Mouse (Mus musculus) forebrain, embryonic 10.5 days (tissue): ENCODE data around the gene Tpmt. TPM values are rescaled to one million over a fixed set of nuclear protein-coding genes. Genes with fewer than 3 reads are reported as not detected.
A peak's percentile ranks its signal among the peaks of the same experiment; 100 is the strongest.

ENCODE experiments used
- DNase-seq: peaks from one replicate; pipeline ENCODE4 v3.0.0-alpha.2; 2017; ENCODE audit warnings: low spot score; ENCODE audit errors: extremely low spot score
- H3K27ac ChIP-seq: fragments of 300-500 bp; sonication (generic); 2 replicates; pipeline ENCODE4 v1.5.1; 2016; ENCODE audit warnings: mild to moderate bottlenecking
- H3K27me3 ChIP-seq: fragments of 300-500 bp; sonication (generic); 2 replicates; pipeline ENCODE4 v1.6.1; 2016; ENCODE audit warnings: mild to moderate bottlenecking; ENCODE audit not compliant: poor library complexity, severe bottlenecking
- H3K36me3 ChIP-seq: fragments of 300-500 bp; sonication (generic); replicated peaks from 2 replicates; pipeline ENCODE4 v1.6.1; 2016; ENCODE audit warnings: mild to moderate bottlenecking, moderate library complexity
- H3K4me1 ChIP-seq: fragments of 300-500 bp; sonication (generic); 2 replicates; pipeline ENCODE4 v1.6.1; 2016
- H3K4me3 ChIP-seq: fragments of 300-500 bp; sonication (generic); 2 replicates; pipeline ENCODE4 v1.5.1; 2016; ENCODE audit warnings: mild to moderate bottlenecking, moderate library complexity
- H3K9me3 ChIP-seq: fragments of 300-500 bp; sonication (generic); 2 replicates; pipeline ENCODE4 v1.6.1; 2016; ENCODE audit warnings: mild to moderate bottlenecking, moderate library complexity
- WGBS: fragments of 180-500 bp; shearing (Covaris S2); methylation state at CpG from one replicate; pipeline ENCODE4 v1.1.7; 2016; 5-methylcytosine and 5-hydroxymethylcytosine counted together
- polyA plus RNA-seq: library from polyadenylated mRNA; unstranded; fragments of >200 nt; fragmentation: Nextera tagmentation; extraction: Ambion mirVana; gene quantifications from 2 replicates; pipeline ENCODE4 v1.2.1, GENCODE M21; 2016

Tpmt gene
- polyA plus RNA-seq, 1 experiment from 2014 or later = 29.9 TPM

DNA sequence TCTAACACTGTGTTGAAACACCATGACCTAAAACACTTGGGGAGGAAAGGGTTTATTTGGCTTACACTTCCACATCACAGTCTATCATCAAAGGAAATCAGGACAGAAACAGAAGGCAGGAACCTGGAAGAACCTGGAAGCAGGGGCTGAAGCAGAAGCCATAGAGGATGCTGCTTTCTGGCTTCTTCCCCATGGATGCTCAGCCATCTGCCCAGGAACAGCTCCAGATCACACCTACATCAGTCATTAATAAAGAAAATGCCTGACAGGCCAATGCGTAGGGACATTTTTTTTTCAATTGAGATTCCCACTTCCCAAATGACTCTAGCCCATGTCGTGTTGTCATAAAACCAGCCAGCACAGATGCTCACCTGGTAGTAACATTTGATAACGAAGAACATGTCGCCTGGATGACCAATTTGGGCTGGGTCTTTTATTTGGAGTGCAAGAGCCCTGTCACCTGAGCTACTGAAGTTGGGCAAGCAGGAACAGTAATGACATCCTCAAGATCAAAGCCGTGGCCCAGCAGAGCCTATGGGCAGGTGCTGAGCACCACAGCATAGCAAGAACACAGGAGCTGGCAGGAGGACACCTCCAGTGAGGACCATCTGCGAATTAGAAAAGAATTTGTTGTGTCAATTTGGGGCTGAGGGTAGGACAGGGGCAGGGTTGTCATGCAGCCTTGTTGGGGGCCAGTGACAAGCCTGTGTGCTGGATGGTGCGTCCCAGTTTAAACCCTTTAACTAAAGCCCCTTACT is 51.8 kb downstream of the Tpmt start:
- no peaks in the 10 kb centered on the region for H3K9me3 ChIP-seq
- H3K4me1 ChIP-seq = no peaks in the 10 kb centered on the region
- WGBS = 78% methylated on average over 7 of the region's 7 CpGs
- no peak overlapping the region for H3K27ac ChIP-seq
- no peak for DNase-seq
- H3K27me3 ChIP-seq = no peaks in the 10 kb centered on the region
- no peaks in the 10 kb centered on the region for H3K36me3 ChIP-seq
- no peak overlapping the region for H3K4me3 ChIP-seq

DNA sequence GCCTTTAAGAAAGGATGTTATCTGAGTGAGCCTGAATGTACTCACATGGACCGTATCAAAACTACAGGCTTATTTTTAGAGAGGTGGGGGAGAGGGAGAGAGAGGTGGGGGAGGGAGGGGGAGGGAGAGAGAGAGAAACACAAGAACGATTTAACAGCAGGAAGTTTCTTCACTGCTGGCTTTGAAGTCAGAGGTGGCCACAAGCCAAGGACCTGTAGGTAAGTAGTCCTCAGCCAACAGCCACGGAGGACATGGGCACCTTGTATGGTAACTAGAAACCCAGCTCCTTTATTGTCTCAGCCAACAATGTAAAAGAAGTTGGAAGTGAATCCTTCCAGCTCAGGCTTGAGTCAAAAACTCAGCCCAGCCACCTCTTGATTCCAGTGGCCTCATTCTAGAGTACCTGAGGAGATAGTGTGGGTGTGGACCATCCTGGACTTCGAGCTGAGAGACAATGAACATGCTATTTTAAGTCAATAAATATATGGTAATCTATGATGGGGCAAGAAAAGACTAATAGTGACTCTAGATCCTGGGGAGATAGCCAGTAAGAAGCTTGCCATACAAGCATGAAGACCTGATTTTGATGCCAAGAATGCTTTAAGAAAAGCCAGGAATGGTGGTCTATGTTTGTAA is 54.0 kb downstream of the Tpmt start:
- DNase-seq = no peak
- Histone ChIP-seq H3K27ac (no peak overlapping the region), H3K4me3 (no peak overlapping the region), H3K4me1 (no peaks in the 10 kb centered on the region), H3K27me3 (no peaks in the 10 kb centered on the region), H3K36me3 (no peaks in the 10 kb centered on the region), H3K9me3 (no peaks in the 10 kb centered on the region)
- 63% methylated on average over 4 of the region's 4 CpGs for WGBS

DNA sequence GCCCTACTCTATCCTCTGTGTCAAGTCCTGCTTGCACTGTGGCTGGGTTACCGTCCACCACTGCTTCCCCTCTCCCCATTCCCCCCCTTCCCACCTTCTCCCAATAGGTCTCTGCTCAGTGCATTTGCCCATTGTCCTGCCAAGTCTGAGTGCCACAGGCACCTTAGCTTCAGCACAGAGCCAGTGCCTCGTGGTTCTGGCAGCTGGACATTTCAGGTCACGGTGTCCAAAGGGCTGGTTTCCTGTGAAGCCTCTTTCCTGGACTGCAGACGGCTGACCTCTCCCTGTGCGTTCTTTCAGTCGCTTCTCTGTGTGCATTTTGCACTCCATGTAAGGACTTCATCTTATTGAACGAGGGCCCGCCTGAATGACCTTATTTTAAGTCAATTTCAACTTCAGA is 56.6 kb downstream of the Tpmt start:
- Histone ChIP-seq H3K27me3 (no peaks in the 10 kb centered on the region), H3K36me3 (no peaks in the 10 kb centered on the region), H3K27ac (no peak overlapping the region), H3K9me3 (no peaks in the 10 kb centered on the region), H3K4me3 (no peak overlapping the region), H3K4me1 (no peaks in the 10 kb centered on the region)
- WGBS = 80% methylated on average over 8 of the region's 8 CpGs
- DNase-seq = no peak

DNA sequence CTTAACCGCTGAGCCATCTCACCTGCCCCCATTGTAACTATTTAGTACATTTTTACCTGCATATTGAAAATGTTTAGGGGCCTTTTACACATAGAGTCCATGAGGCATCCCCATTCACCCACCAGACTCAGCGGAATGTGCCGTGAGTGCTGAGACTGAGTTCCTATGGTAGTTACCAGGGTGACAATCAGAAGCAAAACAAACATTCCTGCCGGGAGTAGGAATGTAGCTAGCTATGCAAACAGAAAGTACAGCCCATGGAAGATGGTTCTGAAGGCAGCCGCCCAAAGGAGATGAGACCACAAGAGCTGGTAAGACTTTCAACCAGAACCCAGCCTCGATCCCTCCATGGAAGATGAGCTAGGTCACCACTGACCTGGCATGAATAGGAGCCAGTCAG is 58.3 kb downstream of the Tpmt start:
- 86% methylated on average over 6 of the region's 6 CpGs for WGBS

DNA sequence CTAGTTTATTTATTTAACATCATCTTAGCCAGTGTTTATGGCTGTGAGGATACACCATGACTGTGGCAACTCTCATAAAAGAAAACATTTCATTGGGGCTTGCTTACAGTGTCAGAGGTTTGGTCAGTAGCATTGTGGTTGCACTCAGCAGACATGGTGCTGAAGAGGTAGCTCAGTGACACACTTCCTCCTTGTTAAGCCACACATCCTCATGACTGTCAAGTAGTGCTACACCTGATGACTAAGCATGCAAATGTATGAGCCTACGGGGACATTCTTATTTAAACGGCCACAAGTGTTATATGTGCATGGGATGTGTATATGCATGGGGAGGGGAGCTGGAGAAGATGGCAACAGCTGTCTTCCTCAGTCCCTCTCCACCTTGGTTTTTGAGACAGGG is 60.7 kb downstream of the Tpmt start:
- H3K36me3 ChIP-seq = no peaks in the 10 kb centered on the region
- H3K27ac ChIP-seq = no peak overlapping the region
- WGBS = 89% methylated on average over 2 of the region's 2 CpGs

More for the DNA sequence above, 58.3 kb downstream of the Tpmt start:
- Histone ChIP-seq H3K27me3 (no peaks in the 10 kb centered on the region), H3K27ac (no peak overlapping the region), H3K4me3 (no peak overlapping the region), H3K9me3 (no peaks in the 10 kb centered on the region), H3K4me1 (no peaks in the 10 kb centered on the region), H3K36me3 (no peaks in the 10 kb centered on the region)
- DNase-seq = no peak

DNA sequence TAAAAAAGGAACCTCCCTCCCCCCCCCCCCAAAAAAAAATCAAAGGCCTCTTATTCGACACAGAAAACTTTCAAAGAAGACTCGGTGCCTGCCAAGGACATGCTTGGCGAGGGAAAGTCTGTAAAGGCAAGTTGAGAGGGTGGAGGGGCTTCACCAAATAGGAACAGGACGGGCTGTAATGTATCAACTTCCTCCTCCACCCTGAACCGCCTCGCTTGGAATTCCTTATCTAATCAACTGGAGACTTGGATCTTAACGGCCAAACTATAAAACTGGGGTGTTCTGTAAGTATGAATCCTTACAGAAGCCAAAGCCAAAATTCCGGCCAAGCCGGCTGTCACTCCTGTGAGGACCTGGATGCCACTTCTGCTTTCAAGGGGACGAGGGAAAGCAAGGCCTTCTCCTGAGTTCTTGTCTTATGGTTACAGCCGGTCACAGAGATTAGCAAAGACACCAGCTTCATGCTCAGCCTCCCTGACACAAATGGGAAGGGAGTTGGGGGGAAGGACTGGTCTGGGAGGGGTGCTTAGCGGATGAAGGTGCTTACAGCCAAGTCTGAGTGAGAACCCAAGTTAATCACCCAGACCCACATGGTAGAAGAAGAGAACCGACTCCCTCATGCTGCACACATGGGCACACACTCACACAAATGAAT is 64.6 kb downstream of the Tpmt start:
- no peak overlapping the region for H3K4me3 ChIP-seq
- DNase-seq = no peak
- no peaks in the 10 kb centered on the region for H3K27me3 ChIP-seq
- WGBS = 79% methylated on average over 13 of the region's 13 CpGs
- H3K27ac ChIP-seq = no peak overlapping the region
- no peaks in the 10 kb centered on the region for H3K36me3 ChIP-seq
- H3K4me1 ChIP-seq = peaks cover 23% of the 10 kb centered on the region
- no peaks in the 10 kb centered on the region for H3K9me3 ChIP-seq

More for the DNA sequence above, 60.7 kb downstream of the Tpmt start:
- peaks cover 8% of the 10 kb centered on the region; the same call in 1 of the 2 replicates for H3K4me1 ChIP-seq
- H3K27me3 ChIP-seq = no peaks in the 10 kb centered on the region
- H3K4me3 ChIP-seq = no peak overlapping the region
- DNase-seq = no peak
- no peaks in the 10 kb centered on the region for H3K9me3 ChIP-seq

DNA sequence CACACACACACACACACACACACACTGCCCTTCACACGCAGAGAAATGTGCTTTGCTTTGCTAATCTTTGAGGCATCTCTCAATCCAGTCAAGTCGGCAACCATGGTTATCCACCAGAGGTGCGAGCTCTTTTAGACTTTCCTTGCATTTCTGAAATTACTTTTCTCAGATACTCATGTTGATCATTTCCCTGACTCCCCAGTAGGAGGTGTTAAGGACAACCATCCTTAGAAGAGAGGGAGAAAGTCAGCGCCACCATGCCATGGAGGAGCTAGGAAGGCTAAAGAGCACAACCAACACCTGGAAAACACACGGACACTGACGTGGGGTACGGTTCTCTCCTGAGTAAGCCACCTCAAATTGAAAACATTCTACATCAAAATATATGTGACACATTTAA is 68.0 kb downstream of the Tpmt start:
- 95% methylated on average over 7 of the region's 7 CpGs for WGBS
- peak overlapping the region; percentile 90 for H3K27ac ChIP-seq
- H3K4me1 ChIP-seq = peaks cover 30% of the 10 kb centered on the region
- no peaks in the 10 kb centered on the region for H3K36me3 ChIP-seq
- no peak for DNase-seq
- no peaks in the 10 kb centered on the region for H3K27me3 ChIP-seq
- H3K9me3 ChIP-seq = no peaks in the 10 kb centered on the region
- H3K4me3 ChIP-seq = no peak overlapping the region

DNA sequence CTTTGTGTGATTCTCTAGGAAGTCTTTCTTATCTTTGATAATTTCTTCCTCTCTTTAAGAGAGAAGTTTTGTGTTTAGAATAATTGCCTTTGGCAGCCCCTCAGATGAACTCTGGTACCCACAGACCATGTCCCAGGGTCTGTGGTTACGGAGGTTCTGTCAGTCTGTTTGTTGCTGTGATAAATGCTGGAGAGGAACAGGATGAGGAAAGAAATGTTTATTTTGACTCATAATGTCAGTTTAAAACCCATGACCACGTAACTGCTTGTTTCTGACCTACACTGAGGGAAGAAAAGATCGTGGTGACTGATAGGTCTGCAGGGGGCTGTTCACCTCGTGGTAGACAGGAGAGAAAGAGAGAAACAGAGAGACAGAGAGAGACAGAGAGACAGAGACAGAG is 68.6 kb downstream of the Tpmt start:
- DNase-seq = no peak
- H3K27me3 ChIP-seq = no peaks in the 10 kb centered on the region
- peaks cover 30% of the 10 kb centered on the region for H3K4me1 ChIP-seq
- 72% methylated on average over 4 of the region's 4 CpGs for WGBS
- peak overlapping the region; percentile 90 for H3K27ac ChIP-seq
- no peaks in the 10 kb centered on the region for H3K9me3 ChIP-seq
- no peak overlapping the region; the same call in 1 of the 2 replicates for H3K4me3 ChIP-seq
- H3K36me3 ChIP-seq = no peaks in the 10 kb centered on the region

DNA sequence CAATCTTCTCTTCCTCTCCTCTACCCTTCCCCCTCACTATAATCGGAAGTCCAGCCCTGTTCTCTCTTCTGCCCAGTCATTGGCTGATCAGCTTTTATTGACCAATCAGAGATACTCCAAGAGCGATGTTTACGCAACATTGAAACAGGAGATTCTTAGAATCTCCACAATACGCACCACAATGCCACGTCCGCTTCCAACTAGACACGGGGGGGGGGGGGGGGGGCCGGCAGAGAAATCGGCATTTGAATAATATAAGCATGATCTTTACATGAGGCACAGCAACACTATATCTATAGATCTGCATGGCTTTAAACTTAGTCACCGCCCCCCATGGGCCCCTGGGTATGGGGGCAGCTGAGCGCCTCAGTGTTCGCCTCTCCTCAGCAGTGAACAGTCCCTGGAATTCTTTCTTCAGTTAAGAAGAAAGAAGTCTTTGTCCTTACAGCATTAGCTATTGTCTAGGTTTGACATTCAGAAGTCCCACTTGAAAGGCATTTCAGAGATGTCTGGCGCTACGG is 69.4 kb downstream of the Tpmt start:
- WGBS = 25% methylated on average over 14 of the region's 14 CpGs
- Histone ChIP-seq H3K27ac (peak overlapping the region; percentile 90), H3K4me3 (peak overlapping the region; percentile 48), H3K27me3 (no peaks in the 10 kb centered on the region), H3K36me3 (no peaks in the 10 kb centered on the region), H3K4me1 (peaks cover 30% of the 10 kb centered on the region), H3K9me3 (no peaks in the 10 kb centered on the region)
- peak; percentile 77 for DNase-seq

Other genes with a start within 250 kb of the Tpmt start
- gene Kif13a, start 114.9 kb downstream of the Tpmt start, polyA plus RNA-seq = 8.0 and 10.6 TPM in 2 replicates
- gene Nhlrc1, start 29.9 kb downstream of the Tpmt start, polyA plus RNA-seq = 3.9 and 4.2 TPM in 2 replicates
- gene Kdm1b, start 1.2 kb downstream of the Tpmt start, polyA plus RNA-seq = 15.8 and 17.7 TPM in 2 replicates
- gene Dek, start 61.5 kb upstream of the Tpmt start, polyA plus RNA-seq = 434 and 448 TPM in 2 replicates
- gene Rnf144b, start 77.9 kb upstream of the Tpmt start, polyA plus RNA-seq = 0.59 and 0.66 TPM in 2 replicates